Mouse (Mus musculus) forebrain, embryonic 15.5 days (tissue): ENCODE measurements around the gene Pld4. TPM values are rescaled to one million over a fixed set of nuclear protein-coding genes. Genes with fewer than 3 reads are reported as not detected.

Experiments
- ATAC-seq: fragments of 200-750 bp; cut with Nextera tagmentation; replicated peaks from 2 replicates; pipeline ENCODE4 v1.8.0; 2017; ENCODE audit warnings: mild to moderate bottlenecking, moderate TSS enrichment, moderate library complexity
- H3K27ac ChIP-seq: fragments of 300-500 bp; sonication (generic); replicated peaks from 2 replicates; pipeline ENCODE4 v1.5.1; 2015; ENCODE audit warnings: mild to moderate bottlenecking, inconsistent platforms
- H3K27me3 ChIP-seq: fragments of 300-500 bp; sonication (generic); 2 replicates; pipeline ENCODE4 v1.6.1; 2015; ENCODE audit warnings: inconsistent platforms
- H3K36me3 ChIP-seq: fragments of 300-500 bp; sonication (generic); 2 replicates; pipeline ENCODE4 v1.6.1; 2015; ENCODE audit warnings: mild to moderate bottlenecking, inconsistent platforms
- H3K4me1 ChIP-seq: fragments of 300-500 bp; sonication (generic); 2 replicates; pipeline ENCODE4 v1.6.1; 2015; ENCODE audit warnings: inconsistent platforms
- H3K4me2 ChIP-seq: fragments of 300-500 bp; sonication (generic); replicated peaks from 2 replicates; pipeline ENCODE4 v1.6.1; 2015; ENCODE audit warnings: mild to moderate bottlenecking, inconsistent platforms
- H3K4me3 ChIP-seq: fragments of 300-500 bp; sonication (generic); 2 replicates; pipeline ENCODE4 v1.5.1; 2015; ENCODE audit warnings: mild to moderate bottlenecking, inconsistent platforms
- H3K9ac ChIP-seq: fragments of 300-500 bp; sonication (generic); replicated peaks from 2 replicates; pipeline ENCODE4 v1.6.1; 2015; ENCODE audit warnings: mild to moderate bottlenecking, inconsistent platforms
- H3K9me3 ChIP-seq: fragments of 300-500 bp; sonication (generic); 2 replicates; pipeline ENCODE4 v1.6.1; 2016; ENCODE audit warnings: inconsistent platforms
- whole genome bisulfite sequencing: fragments of 180-500 bp; shearing (Covaris S2); methylation state at CpG from one replicate; pipeline ENCODE4 v1.1.7; 2015; ENCODE audit warnings: mixed read lengths; 5-methylcytosine and 5-hydroxymethylcytosine counted together
- polyA plus RNA-seq: library from polyadenylated mRNA; unstranded; fragments of >200 nt; fragmentation: Nextera tagmentation; extraction: Ambion mirVana; gene quantifications from 2 replicates; pipeline ENCODE4 v1.2.1, GENCODE M21; 2015

Pld4 gene
- polyA plus RNA-seq, 1 experiment from 2014 or later, result 5.3 TPM

- no peak; the same call in 1 of the 2 replicates for ATAC-seq
- H3K9ac ChIP-seq, result no peak overlapping the region
These were observed 17.7 kb upstream of the Pld4 start for GRCm38 (mm10) chr12:112742768-112743167.

GRCm38 (mm10) chr12:112743168-112743975 is 17.1 kb upstream of the Pld4 start:
- H3K27me3 ChIP-seq, result no peaks in the 10 kb centered on the region
- 57% methylated on average over 25 of the region's 25 CpGs for WGBS
- H3K36me3 ChIP-seq, result peaks cover 41% of the 10 kb centered on the region
- H3K4me3 ChIP-seq, result no peak overlapping the region
- peak; percentile 68 for ATAC-seq
- peaks cover 10% of the 10 kb centered on the region for H3K4me1 ChIP-seq
- H3K27ac ChIP-seq, result no peak overlapping the region
- no peaks in the 10 kb centered on the region for H3K9me3 ChIP-seq
- no peak overlapping the region for H3K9ac ChIP-seq
- H3K4me2 ChIP-seq, result no peak overlapping the region

More at GRCm38 (mm10) chr12:112742768-112743167, 17.7 kb upstream of the Pld4 start:
- WGBS, result 68% methylated on average over 6 of the region's 6 CpGs
- no peak overlapping the region for H3K4me3 ChIP-seq
- peaks cover 10% of the 10 kb centered on the region for H3K4me1 ChIP-seq
- H3K4me2 ChIP-seq, result no peak overlapping the region
- H3K9me3 ChIP-seq, result no peaks in the 10 kb centered on the region
- H3K36me3 ChIP-seq, result peaks cover 45% of the 10 kb centered on the region
- no peaks in the 10 kb centered on the region for H3K27me3 ChIP-seq
- H3K27ac ChIP-seq, result no peak overlapping the region

- 80% methylated on average over 11 of the region's 11 CpGs for WGBS
- H3K9ac ChIP-seq, result no peak overlapping the region
- H3K4me2 ChIP-seq, result no peak overlapping the region
- no peak for ATAC-seq
- no peaks in the 10 kb centered on the region for H3K9me3 ChIP-seq
- no peaks in the 10 kb centered on the region for H3K27me3 ChIP-seq
- H3K4me1 ChIP-seq, result peaks cover 10% of the 10 kb centered on the region
- no peak overlapping the region for H3K27ac ChIP-seq
- no peak overlapping the region for H3K4me3 ChIP-seq
- peaks cover 32% of the 10 kb centered on the region for H3K36me3 ChIP-seq
These were observed 16.2 kb upstream of the Pld4 start for GRCm38 (mm10) chr12:112744211-112744610.

GRCm38 (mm10) chr12:112744891-112745580 is 15.4 kb upstream of the Pld4 start:
- WGBS, result 84% methylated on average over 10 of the region's 10 CpGs
- Histone ChIP-seq H3K9me3 (no peaks in the 10 kb centered on the region), H3K27ac (no peak overlapping the region), H3K4me1 (peaks cover 10% of the 10 kb centered on the region), H3K36me3 (peaks cover 25% of the 10 kb centered on the region), H3K4me2 (no peak overlapping the region), H3K27me3 (no peaks in the 10 kb centered on the region), H3K4me3 (no peak overlapping the region), H3K9ac (no peak overlapping the region)
- ATAC-seq, result no peak

GRCm38 (mm10) chr12:112745716-112746115 is 14.7 kb upstream of the Pld4 start:
- H3K9ac ChIP-seq, result no peak overlapping the region
- peaks cover 22% of the 10 kb centered on the region for H3K36me3 ChIP-seq
- no peak overlapping the region for H3K4me3 ChIP-seq
- no peak overlapping the region for H3K27ac ChIP-seq
- H3K4me2 ChIP-seq, result no peak overlapping the region
- peaks cover 10% of the 10 kb centered on the region for H3K4me1 ChIP-seq
- 91% methylated on average over 10 of the region's 10 CpGs for WGBS
- ATAC-seq, result no peak
- H3K27me3 ChIP-seq, result no peaks in the 10 kb centered on the region
- H3K9me3 ChIP-seq, result no peaks in the 10 kb centered on the region

- Histone ChIP-seq H3K4me1 (peaks cover 10% of the 10 kb centered on the region), H3K4me2 (no peak overlapping the region), H3K27me3 (no peaks in the 10 kb centered on the region), H3K9me3 (no peaks in the 10 kb centered on the region), H3K9ac (no peak overlapping the region), H3K27ac (peak overlapping the region; percentile 31; the same call in 1 of the 2 replicates), H3K4me3 (no peak overlapping the region), H3K36me3 (peaks cover 16% of the 10 kb centered on the region; the same call in 1 of the 2 replicates)
- peak; percentile 3 for ATAC-seq
- WGBS, result 85% methylated on average over 4 of the region's 4 CpGs
These were observed 14.0 kb upstream of the Pld4 start for GRCm38 (mm10) chr12:112746461-112746807.

- peaks cover 10% of the 10 kb centered on the region for H3K4me1 ChIP-seq
- H3K27me3 ChIP-seq, result no peaks in the 10 kb centered on the region
- H3K9me3 ChIP-seq, result no peaks in the 10 kb centered on the region
- H3K27ac ChIP-seq, result peak overlapping the region; percentile 73
- ATAC-seq, result peak; percentile 36
- WGBS, result 26% methylated on average over 10 of the region's 10 CpGs
- H3K36me3 ChIP-seq, result peaks cover 15% of the 10 kb centered on the region; the same call in 1 of the 2 replicates
- H3K4me2 ChIP-seq, result 0 out of 2 replicates have a peak overlapping the region, but pooled peaks have one; percentile 5
- no peak overlapping the region for H3K4me3 ChIP-seq
- H3K9ac ChIP-seq, result no peak overlapping the region
These were observed 13.4 kb upstream of the Pld4 start for GRCm38 (mm10) chr12:112746808-112747605.

- Histone ChIP-seq H3K36me3 (peaks cover 15% of the 10 kb centered on the region; the same call in 1 of the 2 replicates), H3K9ac (no peak overlapping the region), H3K27ac (peak overlapping the region; percentile 73), H3K27me3 (no peaks in the 10 kb centered on the region), H3K4me2 (no peak overlapping the region), H3K9me3 (no peaks in the 10 kb centered on the region), H3K4me3 (no peak overlapping the region), H3K4me1 (peaks cover 10% of the 10 kb centered on the region)
- WGBS, result 82% methylated on average over 8 of the region's 8 CpGs
- peak; percentile 5; the same call in 1 of the 2 replicates for ATAC-seq
These were observed 12.9 kb upstream of the Pld4 start for GRCm38 (mm10) chr12:112747606-112747970.

GRCm38 (mm10) chr12:112750976-112751375 is 9.5 kb upstream of the Pld4 start:
- no peak overlapping the region for H3K4me3 ChIP-seq
- no peak overlapping the region for H3K27ac ChIP-seq
- no peak overlapping the region for H3K4me2 ChIP-seq
- H3K4me1 ChIP-seq, result peaks cover 8% of the 10 kb centered on the region
- no peaks in the 10 kb centered on the region for H3K9me3 ChIP-seq
- no peak for ATAC-seq
- no peaks in the 10 kb centered on the region for H3K27me3 ChIP-seq
- H3K36me3 ChIP-seq, result no peaks in the 10 kb centered on the region
- 87% methylated on average over 12 of the region's 12 CpGs for WGBS
- no peak overlapping the region for H3K9ac ChIP-seq

GRCm38 (mm10) chr12:112752399-112752798 is 8.1 kb upstream of the Pld4 start:
- Histone ChIP-seq H3K27me3 (no peaks in the 10 kb centered on the region), H3K9me3 (no peaks in the 10 kb centered on the region), H3K27ac (no peak overlapping the region), H3K4me3 (no peak overlapping the region), H3K9ac (no peak overlapping the region), H3K4me2 (no peak overlapping the region), H3K36me3 (no peaks in the 10 kb centered on the region), H3K4me1 (peaks cover 2% of the 10 kb centered on the region; the same call in 1 of the 2 replicates)
- ATAC-seq, result no peak
- 52% methylated on average over 2 of the region's 2 CpGs for WGBS

GRCm38 (mm10) chr12:112755900-112756299 is 4.6 kb upstream of the Pld4 start:
- no peaks in the 10 kb centered on the region for H3K36me3 ChIP-seq
- ATAC-seq, result no peak
- H3K27ac ChIP-seq, result no peak overlapping the region
- H3K4me2 ChIP-seq, result no peak overlapping the region
- H3K4me3 ChIP-seq, result no peak overlapping the region
- WGBS, result 76% methylated on average over 4 of the region's 4 CpGs
- H3K9ac ChIP-seq, result no peak overlapping the region
- H3K27me3 ChIP-seq, result no peaks in the 10 kb centered on the region
- no peaks in the 10 kb centered on the region for H3K9me3 ChIP-seq
- H3K4me1 ChIP-seq, result no peaks in the 10 kb centered on the region

- WGBS, result 87% methylated on average over 5 of the region's 5 CpGs
- Histone ChIP-seq H3K27me3 (no peaks in the 10 kb centered on the region), H3K4me2 (no peak overlapping the region), H3K4me3 (no peak overlapping the region), H3K36me3 (no peaks in the 10 kb centered on the region), H3K27ac (no peak overlapping the region), H3K4me1 (no peaks in the 10 kb centered on the region), H3K9ac (no peak overlapping the region), H3K9me3 (no peaks in the 10 kb centered on the region)
- no peak for ATAC-seq
These were observed 2.6 kb upstream of the Pld4 start for GRCm38 (mm10) chr12:112757896-112758295.
